Mouse (Mus musculus): ENCODE results near the gene Ciz1.

DNA sequence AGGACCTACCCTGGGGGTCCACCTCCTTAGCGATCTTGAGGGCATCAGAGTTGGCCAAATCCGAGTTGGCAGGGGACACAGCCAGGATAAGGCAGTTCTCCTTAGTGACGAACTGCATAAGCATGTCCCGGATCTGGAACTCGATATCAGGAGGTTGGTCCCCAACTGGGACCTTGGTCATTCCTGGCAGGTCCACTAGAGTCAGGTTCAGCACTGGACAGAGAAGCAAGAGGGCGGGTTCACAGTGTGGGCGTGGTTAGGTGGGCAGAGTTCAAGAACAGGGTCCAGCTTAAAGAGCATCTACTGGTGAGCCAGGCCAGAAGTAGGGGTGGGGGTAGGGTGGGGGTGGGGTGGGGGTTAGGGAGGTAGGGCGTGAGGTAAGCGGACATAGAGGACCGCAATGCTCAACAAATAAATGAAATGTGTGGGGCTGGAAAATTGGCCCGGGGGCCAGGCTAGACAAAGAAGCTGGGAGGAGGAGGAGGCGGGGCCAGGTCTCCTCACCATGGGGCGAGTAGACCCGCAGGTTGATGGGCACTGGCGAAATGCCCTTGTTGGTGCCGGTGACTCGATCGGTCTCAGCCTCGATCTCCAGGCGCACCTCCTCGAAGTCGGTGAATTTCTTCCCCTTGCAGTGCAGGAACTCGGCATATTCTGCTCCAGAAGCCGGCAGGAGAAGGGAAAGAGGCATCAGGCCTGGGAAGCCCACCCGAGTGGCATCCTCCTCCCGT, 12.1 kb upstream of the Ciz1 start:
- TF ChIP-seq CTCF (IDR thresholded peaks at IDR 0.05; ENCODE audit: low read depth) (no peak), EP300 (IDR thresholded peaks at IDR 0.05; ENCODE audit: low read depth) (no peak)
